Mouse (Mus musculus) spleen, postnatal 4 days (tissue): Measurements from ENCODE around the gene Prkcsh.

Experiments
- DNase-seq, 2 experiments: peaks; one replicate each; pipeline ENCODE4 v3.0.0; 2022; ENCODE audit warnings: low spot score in 2 of 2

The Prkcsh gene

DNA sequence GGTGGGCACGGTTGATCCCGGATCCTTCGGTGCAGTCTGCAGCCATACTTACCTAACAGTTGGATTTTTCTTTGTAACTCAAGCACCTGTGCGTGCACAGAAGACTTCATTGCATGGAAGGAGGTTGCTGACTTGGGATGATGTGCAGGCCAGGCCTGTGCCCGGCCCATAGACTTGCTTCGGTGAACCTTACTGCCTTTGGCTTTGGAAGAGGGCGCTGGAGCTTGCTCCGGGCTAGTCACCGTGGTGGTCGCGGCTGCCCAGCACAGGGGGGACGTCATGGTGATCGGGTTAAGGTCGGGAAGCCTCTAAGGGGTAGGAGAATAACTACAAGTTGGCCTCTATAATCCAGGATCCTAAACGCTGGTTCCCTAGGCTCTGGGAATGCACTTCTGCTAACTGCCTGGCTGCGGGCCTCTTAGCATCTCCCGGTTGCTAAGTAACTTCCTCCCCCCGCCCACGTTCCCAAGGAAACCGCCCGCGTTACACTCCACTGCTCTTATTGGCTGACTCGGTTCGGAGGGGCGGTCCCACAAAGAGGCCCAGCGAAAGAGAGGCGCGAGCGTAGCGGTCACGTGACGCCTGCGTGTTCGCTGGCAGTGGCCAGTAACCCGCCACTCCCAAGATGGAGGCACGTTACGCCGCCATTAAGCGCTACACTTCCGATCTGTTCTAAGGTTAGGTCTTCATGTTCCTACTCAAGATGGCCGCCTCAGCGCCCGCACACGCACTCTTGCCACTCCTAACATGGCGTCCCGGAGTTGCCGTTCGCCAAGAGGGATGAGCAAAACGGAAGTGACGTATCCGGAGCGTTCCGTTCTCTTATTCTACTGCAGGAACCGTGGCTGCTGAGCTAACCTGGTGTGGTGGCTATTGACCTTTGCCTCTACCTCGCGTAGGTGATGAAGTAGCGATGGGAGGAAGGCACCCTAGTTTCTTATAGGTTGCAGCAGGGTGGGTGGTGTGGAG, at the start of gene Prkcsh, which contains the start of gene Ccdc151:
TSS of gene Prkcsh (plus strand) at position 613 of the 969 bp plus-strand sequence.
TSS of gene Ccdc151 (minus strand) at position 441 of the 969 bp plus-strand sequence.
- peak; percentile 97 to 98 for DNase-seq

DNA sequence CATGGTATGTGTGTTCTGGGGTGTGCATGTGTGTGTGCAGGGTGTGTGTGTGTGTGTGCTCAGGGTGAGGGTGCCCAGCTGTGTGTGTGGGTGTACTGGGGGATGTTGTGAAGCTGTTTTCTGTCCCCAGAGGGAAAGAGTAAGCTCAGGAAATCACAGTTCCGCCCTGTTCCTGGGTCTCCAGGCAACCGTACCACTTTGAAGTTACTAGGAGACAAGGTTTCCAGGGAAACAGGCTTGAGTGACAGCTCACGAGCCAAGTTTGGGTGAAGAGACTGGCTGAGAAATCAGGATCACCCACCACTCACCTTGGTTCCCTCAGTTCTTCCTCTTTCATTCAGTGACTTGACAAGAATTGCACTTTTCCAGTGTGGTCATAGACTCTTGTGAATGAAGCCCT, 49.0 kb upstream of the Prkcsh start:
- no peak for DNase-seq

DNA sequence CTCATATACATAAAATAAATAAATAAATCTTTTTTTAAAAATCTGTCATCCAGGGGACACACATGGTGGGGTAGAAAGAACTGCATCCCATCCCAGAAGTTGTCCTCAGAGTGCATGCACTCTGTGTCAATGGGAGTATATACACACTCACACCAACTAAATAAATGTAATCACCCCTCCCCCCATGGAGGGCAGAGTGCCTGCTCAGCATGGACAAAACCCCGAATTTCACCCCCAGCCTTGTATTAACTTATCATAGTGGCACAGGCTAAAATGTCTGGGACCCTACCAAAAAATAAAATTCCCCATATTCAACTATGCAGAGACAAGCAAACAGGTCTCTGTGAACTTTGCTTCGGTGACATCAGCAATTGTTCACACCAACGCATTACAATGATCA, 48.0 kb upstream of the Prkcsh start:
- DNase-seq, result no peak

DNA sequence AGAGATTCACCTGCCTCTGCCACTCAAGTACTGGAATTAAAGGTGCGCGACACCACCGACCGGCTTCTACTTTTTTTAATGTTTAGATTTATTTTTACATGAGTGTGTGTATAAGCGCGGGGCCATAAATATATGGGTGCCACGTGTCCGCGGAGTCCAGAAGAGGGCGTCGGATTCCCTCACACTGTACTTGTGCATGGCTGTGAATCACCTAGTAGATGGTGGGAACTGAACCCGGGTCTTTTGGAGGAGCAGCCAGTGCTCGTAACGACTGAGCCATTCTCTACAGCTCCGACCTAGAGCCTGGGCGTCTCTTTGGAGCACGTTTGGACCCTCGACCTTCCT, 47.4 kb upstream of the Prkcsh start:
- no peak for DNase-seq

DNA sequence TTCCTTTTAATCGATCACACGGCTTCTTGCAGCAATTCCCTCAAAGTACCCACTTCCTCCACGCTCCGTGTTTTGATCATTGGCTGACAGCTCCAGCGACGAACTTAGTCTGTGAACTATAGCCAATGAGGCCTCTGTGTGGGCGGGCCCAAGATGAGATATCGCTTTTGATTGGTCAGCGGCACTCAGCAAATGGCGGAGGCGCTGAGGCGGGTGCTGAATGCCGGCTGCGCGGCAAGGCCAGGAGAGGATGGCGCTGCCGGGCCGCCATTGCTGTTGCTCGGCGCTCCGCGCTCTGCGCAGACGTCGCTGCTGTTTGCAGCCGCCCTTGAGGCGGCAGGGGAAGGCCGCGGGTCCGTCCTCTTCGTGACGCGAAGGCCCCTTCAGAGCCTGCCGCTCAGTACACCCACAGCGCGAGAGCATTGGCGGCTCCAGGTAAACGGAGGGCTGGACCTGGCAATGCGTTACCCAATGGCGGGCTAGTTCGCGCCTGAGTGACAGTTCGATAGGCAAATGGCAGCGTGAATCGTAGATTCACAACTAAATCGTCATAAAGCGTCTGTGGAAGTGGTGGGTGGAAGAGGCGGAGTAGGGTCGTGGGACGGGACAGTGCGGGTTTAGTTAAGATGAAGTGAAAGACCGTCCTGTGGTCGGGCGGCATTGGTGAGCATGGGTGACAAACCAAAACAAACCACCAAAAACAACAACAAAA, 46.9 kb upstream of the Prkcsh start, which contains the start of gene Swsap1:
TSS of gene Swsap1 (plus strand) at position 186 of the 712 bp plus-strand sequence.
- peak; percentile 98 to 99 for DNase-seq

DNA sequence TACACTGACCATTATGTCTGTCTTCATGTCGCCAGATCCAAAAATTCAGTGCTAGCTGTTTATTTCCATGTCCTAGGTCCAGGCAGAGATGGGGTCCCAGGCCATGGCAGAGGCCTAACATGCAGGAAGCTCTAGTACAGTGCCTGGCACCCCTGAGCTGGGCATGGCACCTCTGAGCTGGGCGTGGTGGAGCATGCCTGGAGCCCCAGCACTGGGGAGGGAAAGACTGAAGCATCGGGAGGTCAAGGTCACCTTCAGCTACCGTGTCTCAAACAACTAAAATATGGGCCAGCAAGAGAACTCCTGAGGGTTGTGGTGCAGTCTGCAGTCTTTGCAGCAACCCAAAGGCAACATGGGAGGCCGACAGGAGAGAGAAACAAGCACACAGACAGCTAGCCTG, 44.2 kb upstream of the Prkcsh start:
- DNase-seq, result peak in 1 of 2 experiments; percentile 50

DNA sequence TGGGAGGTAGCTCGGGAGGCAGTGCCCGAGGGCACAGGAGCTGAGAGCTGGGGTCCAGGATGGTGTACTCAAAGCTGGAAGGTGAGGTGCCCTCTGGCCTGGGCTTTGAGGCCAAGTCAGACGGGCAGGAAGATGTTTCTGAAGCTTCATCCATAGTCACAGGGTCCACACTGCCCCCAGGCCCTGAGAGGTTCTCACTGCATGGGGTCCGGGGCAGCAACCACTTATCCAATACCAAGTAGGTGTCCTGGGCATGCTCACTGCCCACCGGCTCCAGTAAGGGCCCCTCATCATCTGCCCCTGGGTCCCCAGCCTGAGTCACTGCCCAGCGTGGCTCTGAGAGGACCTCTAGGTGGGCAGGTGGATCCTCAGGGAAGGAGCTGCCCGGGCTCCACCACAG, 43.4 kb upstream of the Prkcsh start:
- DNase-seq, result no peak

DNA sequence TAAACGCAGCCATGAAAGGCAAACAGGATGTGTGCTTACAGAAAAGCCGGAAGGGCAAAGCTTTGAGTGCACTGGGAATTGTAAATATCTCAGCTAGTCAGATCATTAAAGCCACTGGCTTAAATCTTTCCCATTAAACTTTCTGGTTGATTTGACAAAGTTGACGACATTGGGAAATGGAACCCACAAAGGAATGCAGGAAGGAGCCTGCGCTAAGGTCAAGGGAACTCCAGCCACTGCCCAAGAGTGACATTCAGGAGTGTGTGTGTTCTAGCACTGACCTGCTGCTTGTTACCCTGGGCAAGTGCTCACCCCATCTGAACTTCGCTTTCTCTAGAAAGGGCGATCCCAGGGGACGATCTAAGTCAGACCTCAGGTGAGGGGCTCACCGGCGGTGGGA, 42.5 kb upstream of the Prkcsh start:
- DNase-seq, result no peak

DNA sequence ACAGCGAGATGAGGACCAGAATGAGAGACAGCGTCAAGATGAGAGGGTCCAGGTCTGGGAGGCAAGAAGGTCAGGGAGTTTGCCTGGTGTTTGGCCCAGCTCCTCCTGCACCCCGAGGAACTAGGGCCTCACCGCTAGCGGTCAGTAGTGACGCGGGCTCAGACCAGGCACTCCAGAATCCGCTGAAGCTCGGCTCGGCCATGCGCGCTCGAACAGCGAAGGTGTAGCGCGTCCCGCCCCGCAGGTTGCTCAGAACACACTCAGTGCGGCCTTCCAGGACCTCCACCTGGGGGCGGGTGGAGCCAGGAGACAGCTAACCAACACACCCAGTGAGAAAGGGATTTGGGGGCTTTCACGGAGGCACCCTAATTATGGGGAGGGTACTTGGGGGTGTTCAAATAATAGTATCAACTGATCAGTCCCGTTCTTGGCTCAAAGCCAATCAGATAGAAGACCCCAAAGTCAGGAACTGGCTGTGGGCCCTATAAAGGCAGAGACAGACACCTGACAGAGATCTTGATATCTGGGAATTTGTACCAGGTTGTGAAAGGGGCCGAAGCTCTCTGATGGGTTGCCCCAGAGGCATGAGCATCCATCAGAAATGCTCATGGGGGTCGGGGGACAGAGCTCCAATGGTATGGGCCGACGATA, 41.9 kb upstream of the Prkcsh start:
- no peak for DNase-seq

DNA sequence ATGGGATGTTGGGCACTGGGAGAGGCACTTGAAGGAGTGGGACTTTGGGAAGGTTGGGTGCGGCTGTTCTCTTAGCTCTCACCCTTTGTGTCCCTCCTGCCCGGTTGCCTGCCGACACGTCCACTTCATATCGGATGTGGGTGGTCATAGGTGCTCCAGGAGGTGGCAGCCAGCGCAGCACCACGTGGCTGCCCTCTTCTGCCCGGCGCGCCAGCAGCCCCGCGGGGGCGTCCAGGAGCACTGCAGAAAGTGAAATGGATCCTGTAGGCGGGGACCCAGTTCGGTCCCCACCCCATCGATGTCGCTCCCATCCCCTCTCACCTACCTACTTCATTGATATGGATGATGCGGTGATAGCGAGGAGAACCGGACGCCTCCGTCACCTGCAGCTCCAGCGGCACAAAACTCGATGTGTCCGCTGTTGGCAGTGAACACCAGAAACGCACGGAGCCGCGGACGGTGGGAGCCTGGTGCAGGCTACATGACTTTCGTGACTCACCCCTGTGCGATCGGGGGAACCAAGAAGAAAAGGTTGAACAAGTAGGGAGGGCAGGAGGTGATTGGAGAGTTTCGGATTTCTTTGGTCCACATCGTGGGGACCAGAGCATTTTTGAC, 41.1 kb upstream of the Prkcsh start:
- DNase-seq, result peak; percentile 50 to 75

DNA sequence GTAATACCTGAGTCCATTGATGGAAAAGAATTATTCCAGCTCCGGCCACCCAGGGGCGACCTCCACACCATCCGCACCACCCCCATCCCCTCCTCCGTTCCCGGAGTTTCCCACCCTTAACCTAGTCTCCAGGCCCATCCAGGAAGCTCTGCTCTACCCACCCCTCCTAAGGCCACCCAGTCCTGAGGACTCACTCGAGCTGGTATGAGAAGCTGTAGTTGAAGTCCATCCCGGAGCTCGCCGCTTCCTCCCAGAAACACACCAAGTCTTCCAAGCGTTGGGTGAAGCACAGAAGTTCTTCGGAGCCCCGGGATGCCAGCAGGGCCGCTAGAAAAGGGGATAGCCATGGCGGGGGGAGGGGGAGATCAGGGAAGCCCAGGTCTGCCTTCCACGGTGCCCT, 40.6 kb upstream of the Prkcsh start:
- no peak for DNase-seq

DNA sequence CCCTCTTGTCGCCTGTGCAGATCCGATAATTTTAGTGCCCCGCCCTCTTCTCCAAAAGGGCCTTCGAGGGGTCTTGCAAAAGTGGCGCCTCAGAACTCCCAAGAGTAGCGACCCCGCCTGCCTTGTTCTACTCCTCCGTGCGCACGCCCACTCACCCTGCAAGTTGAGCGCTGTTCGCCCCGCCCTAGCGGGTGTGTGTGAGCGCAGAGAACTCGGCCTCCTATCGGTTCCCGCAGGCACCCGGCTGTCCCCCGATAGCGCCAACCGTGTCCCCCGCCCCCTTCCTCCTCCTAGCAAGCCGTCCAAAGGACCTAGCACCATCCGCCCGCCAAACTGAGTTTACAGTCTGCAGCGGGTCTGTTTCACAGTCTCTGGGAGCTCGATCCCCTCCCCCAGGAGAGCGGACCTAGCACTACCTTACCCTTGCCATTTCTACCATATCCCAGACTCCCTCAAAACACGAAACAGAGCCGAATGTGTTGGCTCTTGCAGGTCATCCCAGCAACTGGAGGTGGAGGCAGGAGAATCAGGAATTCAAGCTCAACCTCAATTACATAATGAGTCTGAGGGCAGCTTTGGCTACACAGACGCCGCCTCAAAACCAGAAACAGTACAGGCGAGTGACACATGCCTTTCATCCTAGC, 40.1 kb upstream of the Prkcsh start:
- peak; percentile 95 for DNase-seq

DNA sequence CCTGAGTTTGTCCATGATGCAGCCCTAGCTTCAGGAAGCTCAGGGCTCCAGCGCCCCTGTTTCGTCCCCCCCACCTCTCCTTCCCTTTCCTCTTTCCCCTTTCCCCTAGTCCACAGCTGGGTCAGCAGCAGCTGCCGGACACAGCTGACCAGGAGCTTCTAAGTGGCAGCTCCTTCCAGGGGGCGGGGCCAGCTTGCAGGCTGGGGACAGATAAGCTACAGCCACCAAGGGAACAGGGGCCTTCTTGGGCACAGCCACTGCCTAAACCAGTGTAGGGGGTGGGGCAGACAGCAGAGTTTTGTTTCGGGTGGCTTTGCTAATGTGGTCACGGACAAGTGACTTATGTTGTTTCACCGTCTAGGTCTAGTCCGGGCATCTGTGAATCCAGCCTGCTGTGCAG, 39.2 kb upstream of the Prkcsh start, which contains the start of gene Epor:
TSS of gene Epor (minus strand) at position 90 of the 400 bp plus-strand sequence.
- DNase-seq, result peak; percentile 86 to 90

DNA sequence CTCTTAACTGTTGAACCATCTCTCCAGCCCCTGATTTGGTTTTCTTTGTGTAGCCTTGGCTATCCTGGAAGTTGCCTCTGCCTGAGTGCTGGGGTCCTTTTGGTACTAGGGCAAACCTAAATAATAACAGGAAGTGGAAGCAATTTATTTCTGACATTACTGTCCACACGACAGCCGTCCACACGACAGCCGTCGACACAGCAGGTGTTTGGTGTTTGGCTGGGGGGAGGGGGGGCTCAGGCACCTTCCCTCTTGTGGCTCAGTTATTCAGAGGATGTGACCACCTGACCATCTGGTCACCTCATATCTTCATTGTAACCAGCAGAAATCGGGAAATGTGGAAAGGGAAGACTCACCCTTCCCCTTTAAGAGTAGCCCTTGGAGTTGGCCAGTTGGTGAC, 33.7 kb upstream of the Prkcsh start:
- DNase-seq, result no peak

DNA sequence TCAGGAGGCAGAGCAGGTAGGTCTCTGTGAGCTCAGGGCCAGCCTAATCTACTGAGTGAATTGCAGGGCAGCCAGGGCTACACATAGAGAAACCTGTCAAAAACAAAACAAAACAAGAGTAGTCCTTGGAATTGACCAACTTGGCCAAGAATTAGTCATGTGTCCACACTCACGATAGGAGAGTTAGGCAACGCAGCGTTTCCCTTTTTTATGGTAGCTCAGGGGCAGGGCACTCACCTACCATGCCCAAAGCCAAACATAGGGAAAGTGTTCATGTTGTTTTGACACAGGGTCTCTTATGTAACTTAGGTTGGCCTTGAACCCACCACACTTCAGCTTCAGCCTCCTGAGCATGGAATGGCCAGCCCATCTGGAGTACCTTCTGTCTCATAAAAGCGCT, 33.3 kb upstream of the Prkcsh start:
- DNase-seq, result no peak

DNA sequence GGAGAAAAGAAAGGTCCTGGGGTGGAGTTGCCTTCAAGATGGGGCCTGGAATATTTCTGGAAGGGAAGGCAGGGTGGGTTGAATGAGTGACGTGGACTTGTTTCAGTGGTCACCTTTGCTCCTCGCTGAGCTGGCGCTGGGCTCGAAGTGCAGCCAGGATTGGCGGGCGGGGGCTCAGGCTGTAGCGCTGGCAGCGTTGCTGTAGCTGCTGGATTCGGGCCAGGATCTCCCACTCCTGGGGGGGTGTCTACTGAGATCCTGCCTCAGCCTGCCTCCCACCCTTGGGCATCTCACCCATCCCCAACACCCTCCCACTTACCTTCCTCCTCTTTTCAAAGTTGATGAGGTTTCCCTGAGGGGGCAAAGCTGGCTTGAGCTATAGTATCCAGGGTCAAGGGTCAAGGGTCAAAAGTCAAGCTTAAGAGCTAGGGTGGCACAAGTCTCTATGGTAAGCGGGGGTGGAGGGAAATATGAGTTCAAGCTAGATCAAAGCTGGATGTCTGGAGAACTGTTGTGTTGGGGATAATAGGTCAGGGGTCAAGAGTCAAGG, 25.9 kb upstream of the Prkcsh start:
- no peak for DNase-seq

DNA sequence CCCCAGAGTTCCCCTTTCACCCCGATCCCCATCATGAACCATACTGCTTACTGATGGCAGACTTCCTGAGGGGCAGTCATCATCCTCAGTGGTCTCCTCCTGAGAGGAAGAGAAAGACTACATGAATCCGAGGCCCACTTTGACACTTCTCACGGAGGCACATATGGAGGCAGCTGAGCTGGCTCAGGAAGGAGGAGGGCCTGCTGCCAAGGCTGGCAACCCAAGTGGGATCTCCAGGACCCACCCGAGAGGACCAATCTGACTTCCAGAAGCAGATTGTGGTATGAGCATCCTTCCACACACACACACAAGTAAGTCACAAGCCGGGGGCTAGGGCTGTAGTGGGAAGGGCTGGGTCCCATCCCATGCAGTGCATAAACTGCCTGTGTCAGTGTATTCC, 25.3 kb upstream of the Prkcsh start:
- no peak for DNase-seq

DNA sequence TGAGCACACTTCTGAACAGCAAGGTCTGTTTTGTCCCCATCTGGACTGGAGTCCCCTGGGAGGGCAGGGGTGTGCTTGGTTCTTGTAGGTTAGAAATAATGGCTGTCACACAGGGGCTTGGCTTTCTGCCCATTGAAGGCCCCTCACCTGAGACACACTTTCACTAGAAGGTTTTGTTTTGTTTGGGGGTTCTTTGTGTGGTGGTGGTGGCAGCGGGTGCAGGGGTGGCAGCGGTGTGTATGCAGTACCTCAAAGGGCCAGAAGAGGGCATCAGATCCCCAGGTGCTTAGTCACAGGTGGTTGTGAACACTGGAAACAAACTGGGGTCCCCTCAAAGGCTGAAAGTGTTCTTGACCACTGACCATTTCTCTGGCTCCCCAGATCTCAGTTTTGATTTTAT, 24.6 kb upstream of the Prkcsh start:
- peak; percentile 59 to 88 for DNase-seq

DNA sequence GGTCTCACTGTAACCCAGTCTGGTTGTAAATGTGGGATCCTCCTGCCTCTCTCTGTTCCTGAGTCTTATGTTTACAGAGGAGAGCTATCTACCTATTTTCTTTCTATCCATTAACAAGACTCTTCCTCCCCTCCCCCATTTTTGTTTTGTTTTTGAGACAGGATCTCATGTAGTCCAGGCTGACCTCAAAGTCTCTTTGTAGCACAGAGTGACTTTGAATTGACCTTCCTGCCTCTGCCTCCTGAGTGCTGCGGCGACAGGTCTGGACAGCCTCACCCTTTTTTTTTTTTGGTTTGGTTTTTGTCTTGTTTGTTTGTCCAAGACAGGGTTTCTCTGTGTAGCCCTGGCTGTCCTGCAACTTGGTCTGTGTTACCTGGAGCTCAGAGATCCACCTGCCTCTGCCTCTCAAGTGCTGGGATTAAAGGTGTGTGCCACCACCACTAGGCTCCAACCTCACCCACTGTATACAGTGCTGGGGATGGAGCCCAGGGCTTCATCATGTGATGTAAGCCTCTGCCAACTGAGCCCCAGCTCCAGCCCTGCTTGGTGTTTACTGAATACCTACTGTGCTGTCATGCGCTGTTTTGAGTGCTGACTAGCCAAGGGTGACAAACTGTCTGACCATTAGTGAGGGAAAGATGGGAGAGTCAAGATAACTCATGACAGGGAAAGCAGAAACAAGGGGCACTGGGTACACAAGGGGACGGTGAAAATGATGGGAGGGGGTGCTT, 24.0 kb upstream of the Prkcsh start:
- DNase-seq, result no peak

DNA sequence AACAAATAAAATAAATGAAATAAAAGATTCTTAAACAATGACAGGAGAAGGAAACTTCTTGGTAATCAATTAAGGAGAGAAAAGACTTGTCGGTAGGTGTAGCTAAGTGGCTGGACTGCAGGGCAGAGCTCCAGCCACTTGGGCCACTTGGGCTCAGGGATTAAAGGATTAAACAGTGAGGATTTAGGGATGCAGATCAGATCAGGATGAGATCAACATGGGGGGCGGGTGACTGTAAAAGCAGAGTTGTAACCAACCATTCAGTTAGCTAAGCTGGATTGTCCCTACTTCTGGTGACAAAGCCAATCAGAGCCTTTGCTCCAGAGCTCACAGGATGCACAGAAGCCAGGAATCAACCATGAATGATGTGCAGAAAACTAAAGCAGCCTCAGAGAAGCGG, 18.7 kb upstream of the Prkcsh start:
- DNase-seq, result no peak
